Mouse (Mus musculus) limb, embryonic 14.5 days (tissue): Measurements from ENCODE around the gene Ankrd12. TPM values are rescaled to one million over a fixed set of nuclear protein-coding genes. Genes with fewer than 3 reads are reported as not detected.

ENCODE experiments used
- ATAC-seq: fragments of 200-750 bp; cut with Nextera tagmentation; 2 replicates; pipeline ENCODE4 v1.8.0; 2017; ENCODE audit warnings: low read depth, moderate number of reproducible peaks, moderate TSS enrichment; ENCODE audit not compliant: low FRiP score
- DNase-seq: peaks from one replicate; pipeline ENCODE4 v3.0.0-alpha.2; 2015; ENCODE audit warnings: low spot score
- H3K27ac ChIP-seq: fragments of 300-500 bp; sonication (generic); replicated peaks from 2 replicates; pipeline ENCODE4 v1.5.1; 2014; ENCODE audit warnings: low read depth, mild to moderate bottlenecking, low read length, moderate library complexity, mixed read lengths
- H3K27me3 ChIP-seq: fragments of 300-500 bp; sonication (generic); 2 replicates; pipeline ENCODE4 v1.6.1; 2014; ENCODE audit warnings: low read length, mixed read lengths; ENCODE audit not compliant: control insufficient read depth, insufficient read depth
- H3K36me3 ChIP-seq: fragments of 300-500 bp; sonication (generic); 2 replicates; pipeline ENCODE4 v1.6.1; 2014; ENCODE audit warnings: mild to moderate bottlenecking, low read length, moderate library complexity, mixed read lengths; ENCODE audit not compliant: control insufficient read depth, insufficient read depth
- H3K4me1 ChIP-seq: fragments of 300-500 bp; sonication (generic); 2 replicates; pipeline ENCODE4 v1.6.1; 2014; ENCODE audit warnings: antibody characterized with exemption, low read length, mixed read lengths; ENCODE audit not compliant: control insufficient read depth, insufficient read depth
- H3K4me2 ChIP-seq: fragments of 300-500 bp; sonication (generic); replicated peaks from 2 replicates; pipeline ENCODE4 v1.6.1; 2014; ENCODE audit warnings: low read depth, mild to moderate bottlenecking, low read length, moderate library complexity; ENCODE audit not compliant: severe bottlenecking
- H3K4me3 ChIP-seq: fragments of 300-500 bp; sonication (generic); replicated peaks from 2 replicates; pipeline ENCODE4 v1.5.1; 2014; ENCODE audit warnings: low read length
- H3K9ac ChIP-seq: fragments of 300-500 bp; sonication (generic); 2 replicates; pipeline ENCODE4 v1.6.1; 2014; ENCODE audit warnings: mild to moderate bottlenecking, low read depth, low read length, moderate library complexity; ENCODE audit not compliant: severe bottlenecking
- H3K9me3 ChIP-seq: fragments of 300-500 bp; sonication (generic); 2 replicates; pipeline ENCODE4 v1.6.1; 2016; ENCODE audit warnings: low read length; ENCODE audit not compliant: control insufficient read depth
- POLR2A ChIP-seq: fragments of 200-500 bp; IDR thresholded peaks from 2 replicates; pipeline ENCODE4 v1.8.0; 2012; ENCODE audit warnings: inconsistent platforms, mild to moderate bottlenecking, moderate library complexity, borderline replicate concordance; ENCODE audit not compliant: insufficient read depth, insufficient read length; ENCODE audit errors: extremely low read depth
- WGBS: fragments of 180-500 bp; shearing (Covaris S2); extraction: QIAGEN DNeasy Blood & Tissue Kit; methylation state at CpG from one replicate; pipeline ENCODE4 v1.1.7; 2014; 5-methylcytosine and 5-hydroxymethylcytosine counted together
- polyA plus RNA-seq, 2 experiments: library from polyadenylated mRNA; depleted of rRNA in 1 of 2; stranded (reverse) in 1 of 2; unstranded in 1 of 2; fragments of >200 nt; fragmentation: Nextera tagmentation in 1 of 2; extraction: Ambion mirVana in 1 of 2; gene quantifications; 2 replicates each; pipeline versions ENCODE4 v1.2.1 to v1.2.3; 2012 to 2014

Gene Ankrd12
- polyA plus RNA-seq, 2 experiments = 7.9 to 22.5 TPM

DNA sequence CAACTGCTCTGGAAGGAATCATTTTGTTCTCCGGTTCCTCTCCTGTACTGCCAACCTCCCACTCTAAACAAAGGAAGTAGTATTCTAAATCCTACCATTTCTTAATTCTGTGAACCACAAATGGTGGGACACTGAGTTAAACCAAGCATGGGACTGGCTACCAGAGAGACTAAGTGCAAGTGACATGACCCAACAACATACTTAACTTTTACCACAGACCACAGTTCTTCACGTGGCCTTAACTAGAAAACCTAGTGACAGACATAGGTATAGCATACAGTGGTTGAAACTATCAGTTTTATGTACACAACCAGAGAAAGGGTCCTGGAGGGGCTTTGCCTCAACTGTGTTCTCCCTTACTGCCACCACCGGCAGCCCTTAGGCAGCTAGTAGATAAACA lies 15.8 kb upstream of the Ankrd12 start:
- 80% methylated on average over 3 of the region's 3 CpGs for WGBS
- DNase-seq (no peak), ATAC-seq (no peak)
- no peaks in the 10 kb centered on the region for H3K9me3 ChIP-seq
- H3K4me2 ChIP-seq = no peak overlapping the region
- no peak overlapping the region for H3K4me3 ChIP-seq
- H3K27me3 ChIP-seq = no peaks in the 10 kb centered on the region
- H3K27ac ChIP-seq = no peak overlapping the region
- peaks cover 28% of the 10 kb centered on the region for H3K36me3 ChIP-seq
- no peaks in the 10 kb centered on the region for H3K4me1 ChIP-seq
- TF ChIP-seq POLR2A = no peak
- no peak overlapping the region for H3K9ac ChIP-seq

DNA sequence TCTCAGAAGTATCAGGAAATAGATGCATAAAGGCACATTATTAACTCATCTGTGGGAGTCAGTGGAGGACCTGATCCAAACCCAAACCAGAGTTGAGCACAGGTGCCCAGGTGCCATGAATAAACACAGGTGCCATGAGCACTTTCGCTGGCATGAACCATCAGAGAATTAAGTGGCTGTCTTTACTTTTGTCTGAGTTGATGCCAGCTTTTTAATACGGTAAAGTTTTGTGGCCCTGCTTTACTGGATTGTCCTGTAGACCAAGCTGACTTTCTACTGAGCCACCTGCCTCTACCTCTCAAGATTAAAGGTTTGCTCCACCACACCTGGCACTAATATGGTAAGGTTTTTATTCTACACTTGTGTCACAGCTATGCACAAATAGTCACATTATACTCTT lies 15.2 kb upstream of the Ankrd12 start:
- Histone ChIP-seq H3K4me1 (no peaks in the 10 kb centered on the region), H3K27ac (no peak overlapping the region), H3K36me3 (peaks cover 34% of the 10 kb centered on the region), H3K27me3 (no peaks in the 10 kb centered on the region), H3K9me3 (no peaks in the 10 kb centered on the region), H3K4me2 (no peak overlapping the region), H3K4me3 (no peak overlapping the region), H3K9ac (no peak overlapping the region)
- DNase-seq = no peak
- ATAC-seq = no peak
- 86% methylated on average over 2 of the region's 2 CpGs for WGBS
- no peak for TF ChIP-seq POLR2A

- DNase-seq (no peak), ATAC-seq (no peak)
- no peak overlapping the region for H3K4me3 ChIP-seq
- no peak overlapping the region for H3K9ac ChIP-seq
- no peak overlapping the region for H3K27ac ChIP-seq
- no peaks in the 10 kb centered on the region for H3K27me3 ChIP-seq
- H3K36me3 ChIP-seq = peaks cover 40% of the 10 kb centered on the region
- 91% methylated on average over 2 of the region's 2 CpGs for WGBS
- H3K4me1 ChIP-seq = no peaks in the 10 kb centered on the region
- no peak for TF ChIP-seq POLR2A
- H3K9me3 ChIP-seq = no peaks in the 10 kb centered on the region
- H3K4me2 ChIP-seq = no peak overlapping the region
Observed at GRCm38 (mm10) chr17:66091392-66091791, 14.5 kb upstream of the Ankrd12 start.

- no peak overlapping the region for H3K4me2 ChIP-seq
- H3K4me3 ChIP-seq = no peak overlapping the region
- H3K9ac ChIP-seq = no peak overlapping the region
- peaks cover 50% of the 10 kb centered on the region for H3K36me3 ChIP-seq
- H3K27me3 ChIP-seq = no peaks in the 10 kb centered on the region
- H3K9me3 ChIP-seq = no peaks in the 10 kb centered on the region
- no peak for DNase-seq
- ATAC-seq = no peak
- TF ChIP-seq POLR2A = no peak
- H3K4me1 ChIP-seq = no peaks in the 10 kb centered on the region
- H3K27ac ChIP-seq = no peak overlapping the region
Observed at GRCm38 (mm10) chr17:66090251-66090650, 13.4 kb upstream of the Ankrd12 start.

- Histone ChIP-seq H3K4me3 (no peak overlapping the region), H3K27ac (no peak overlapping the region), H3K4me2 (no peak overlapping the region), H3K27me3 (no peaks in the 10 kb centered on the region), H3K9me3 (no peaks in the 10 kb centered on the region), H3K4me1 (no peaks in the 10 kb centered on the region), H3K9ac (no peak overlapping the region), H3K36me3 (peaks cover 47% of the 10 kb centered on the region)
- TF ChIP-seq POLR2A = no peak
- no peak for ATAC-seq
- WGBS = 95% methylated on average over 1 of the region's 1 CpGs
- no peak for DNase-seq
Observed at GRCm38 (mm10) chr17:66085038-66085437, 8.1 kb upstream of the Ankrd12 start.

GRCm38 (mm10) chr17:66084486-66084885 lies 7.6 kb upstream of the Ankrd12 start:
- Histone ChIP-seq H3K4me3 (no peak overlapping the region), H3K4me1 (no peaks in the 10 kb centered on the region), H3K27ac (no peak overlapping the region), H3K4me2 (no peak overlapping the region), H3K27me3 (no peaks in the 10 kb centered on the region), H3K9ac (no peak overlapping the region), H3K36me3 (peaks cover 49% of the 10 kb centered on the region), H3K9me3 (no peaks in the 10 kb centered on the region)
- 91% methylated on average over 1 of the region's 1 CpGs for WGBS
- DNase-seq (no peak), ATAC-seq (no peak)
- no peak for TF ChIP-seq POLR2A
